Mouse (Mus musculus): ENCODE measurements at regions not wholly inside any gene's neighbourhood (a gene's known extent, or its start where the extent isn't known, plus 50 kb on each side); places are given as distances from the start of the nearest gene placed in this dataset.

- TF ChIP-seq POLR2A (IDR thresholded peaks at IDR 0.05; ENCODE audit: extremely low read depth, insufficient read depth, low read length), result no peak
- no peak for TF ChIP-seq CTCF (IDR thresholded peaks at IDR 0.05; ENCODE audit: low read depth, low read length)
Observed at GRCm38 (mm10) chr4:30064987-30065386, 1252.1 kb downstream of the Epha7 start.
